Mouse (Mus musculus): Measurements from ENCODE around the gene Nudcd3. TPM values are rescaled to one million over a fixed set of nuclear protein-coding genes. Genes with fewer than 3 reads are reported as not detected.

Gene Nudcd3
- total RNA-seq (2018; cell fraction: chromatin; rRNA removed): 10 to 100 TPM; 19.3 to 84.8 (median 53.6) TPM
- total RNA-seq (2018; cell fraction: cytosol; rRNA removed): 10 to 100 TPM; 25.6 to 47.7 (median 34.1) TPM
- total RNA-seq (2018; cell fraction: nucleus; rRNA removed): 10 to 100 TPM; 25.3 to 73.9 (median 51.4) TPM
- polyA plus RNA-seq (2018): 26.1 to 35.2 TPM (median 27.7 TPM) in 3 replicates

GRCm38 (mm10) chr11:6200087-6200569, at the start of gene Nudcd3:
Gene Nudcd3 (minus strand): TSS chr11:6200415.
- Histone ChIP-seq H3K4me3 (ENCODE audit: inconsistent target) (peak within 1 kb of the TSS; percentile 92), H3K79me2 (ENCODE audit: inconsistent target) (peaks cover 48% of the 10 kb centered on the region), H3K27ac (peak within 1 kb of the TSS; percentile 95), H3K36me3 (ENCODE audit: inconsistent target) (no peaks in the 10 kb centered on the region)
- under 1% methylated on average over 39 of the region's 39 CpGs for WGBS (ENCODE audit: missing documents)

- Histone ChIP-seq H3K36me3 (ENCODE audit: inconsistent target) (no peaks in the 10 kb centered on the region), H3K4me3 (ENCODE audit: inconsistent target) (no peak overlapping the region), H3K27ac (no peak overlapping the region), H3K79me2 (ENCODE audit: inconsistent target) (no peaks in the 10 kb centered on the region)
- WGBS (ENCODE audit: missing documents): 76% methylated on average over 18 of the region's 19 CpGs
Observed at GRCm38 (mm10) chr11:6244707-6245106, 44.5 kb upstream of the Nudcd3 start.

DNA sequence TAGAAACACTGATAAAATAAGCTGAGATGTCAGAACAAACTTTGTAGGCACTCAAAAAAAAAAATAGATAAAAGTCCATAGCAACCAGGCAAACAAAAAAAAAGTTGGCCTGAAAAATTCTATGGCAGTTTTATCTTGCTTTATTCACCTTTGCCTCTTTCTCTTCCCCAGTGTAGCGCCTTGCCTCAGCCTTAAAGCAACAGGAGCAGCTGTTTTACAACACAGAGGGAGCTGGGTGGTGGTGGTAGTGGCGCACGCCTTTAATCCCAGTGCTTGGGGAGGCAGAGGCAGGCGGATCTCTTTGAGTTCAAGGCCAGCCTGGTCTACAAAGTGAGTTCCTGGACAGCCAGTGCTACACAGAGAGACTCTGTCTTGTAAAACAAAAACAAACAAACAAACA, 32.8 kb upstream of the Nudcd3 start:
- no peak overlapping the region for H3K27ac ChIP-seq
- 89% methylated on average over 4 of the region's 4 CpGs for WGBS (ENCODE audit: missing documents)

GRCm38 (mm10) chr11:6230012-6230411, 29.8 kb upstream of the Nudcd3 start, which contains the start of gene Npc1l1:
Gene Npc1l1 (minus strand): TSS chr11:6230143.
- no peak within 1 kb of the TSS for H3K27ac ChIP-seq
- no peaks in the 10 kb centered on the region for H3K79me2 ChIP-seq (ENCODE audit: inconsistent target)
- no peaks in the 10 kb centered on the region for H3K36me3 ChIP-seq (ENCODE audit: inconsistent target)
- no peak within 1 kb of the TSS for H3K4me3 ChIP-seq (ENCODE audit: inconsistent target)
- whole genome bisulfite sequencing (ENCODE audit: missing documents): 82% methylated on average over 7 of the region's 7 CpGs

More for the DNA sequence above, 32.8 kb upstream of the Nudcd3 start:
- H3K79me2 ChIP-seq (ENCODE audit: inconsistent target): no peaks in the 10 kb centered on the region
- H3K36me3 ChIP-seq (ENCODE audit: inconsistent target): no peaks in the 10 kb centered on the region
- no peak overlapping the region for H3K4me3 ChIP-seq (ENCODE audit: inconsistent target)

DNA sequence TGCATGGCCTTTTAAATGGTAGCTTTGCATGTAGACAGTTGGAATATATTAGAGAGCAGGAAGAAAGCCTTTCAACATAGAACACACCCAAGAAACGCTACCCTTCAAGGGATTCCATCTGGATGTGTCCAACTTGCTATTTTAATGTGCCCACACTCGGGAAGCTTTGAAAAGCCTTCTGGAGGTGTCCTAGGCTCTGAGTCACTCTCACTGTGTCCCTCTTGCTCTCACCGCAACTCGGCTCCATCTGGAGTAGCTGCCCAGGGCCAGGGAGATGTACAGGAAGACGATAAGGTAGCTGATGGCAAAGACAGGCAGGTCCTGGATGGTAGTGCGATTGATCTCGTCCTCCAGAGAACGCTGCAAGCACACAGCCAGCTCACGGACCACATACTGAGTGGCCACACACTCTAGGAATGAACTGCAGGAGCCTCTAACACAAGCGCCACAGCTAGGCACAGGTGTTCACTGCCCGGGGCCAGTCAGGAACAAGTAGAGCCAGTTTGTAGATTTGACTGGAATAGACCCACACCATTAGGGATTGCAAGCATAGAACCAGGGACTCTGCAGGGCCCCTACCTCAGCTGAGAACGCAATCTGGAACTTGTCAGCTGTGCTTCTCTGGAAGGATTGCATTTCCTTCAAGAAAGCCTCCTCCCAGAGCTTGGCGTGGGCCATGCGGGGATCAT, 24.5 kb upstream of the Nudcd3 start:
- Histone ChIP-seq H3K27ac (no peak overlapping the region), H3K79me2 (ENCODE audit: inconsistent target) (no peaks in the 10 kb centered on the region), H3K4me3 (ENCODE audit: inconsistent target) (no peak overlapping the region), H3K36me3 (ENCODE audit: inconsistent target) (no peaks in the 10 kb centered on the region)
- WGBS (ENCODE audit: missing documents): 88% methylated on average over 14 of the region's 14 CpGs

DNA sequence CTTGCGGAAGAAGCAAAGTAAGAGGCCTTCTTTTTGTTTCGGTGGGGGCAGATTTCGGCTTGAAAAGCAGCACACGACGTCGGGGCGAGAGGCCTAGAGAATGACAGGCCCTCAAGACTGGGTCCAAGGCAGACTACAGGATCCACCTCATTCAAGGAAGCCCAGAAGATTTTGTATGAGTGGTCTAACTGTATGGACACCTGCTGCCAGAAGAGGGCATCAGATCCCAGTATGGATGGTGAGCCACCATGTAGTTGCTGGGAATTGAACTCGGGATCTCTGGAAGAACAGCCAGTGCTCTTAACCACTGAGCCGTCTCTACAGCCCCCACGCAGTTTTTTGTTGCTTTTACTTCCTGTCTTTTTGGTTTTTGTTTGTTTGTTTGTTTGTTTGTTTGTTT, 22.0 kb upstream of the Nudcd3 start:
- Histone ChIP-seq H3K36me3 (ENCODE audit: inconsistent target) (no peaks in the 10 kb centered on the region), H3K27ac (no peak overlapping the region), H3K4me3 (ENCODE audit: inconsistent target) (no peak overlapping the region), H3K79me2 (ENCODE audit: inconsistent target) (no peaks in the 10 kb centered on the region)
- WGBS (ENCODE audit: missing documents): 96% methylated on average over 10 of the region's 10 CpGs

DNA sequence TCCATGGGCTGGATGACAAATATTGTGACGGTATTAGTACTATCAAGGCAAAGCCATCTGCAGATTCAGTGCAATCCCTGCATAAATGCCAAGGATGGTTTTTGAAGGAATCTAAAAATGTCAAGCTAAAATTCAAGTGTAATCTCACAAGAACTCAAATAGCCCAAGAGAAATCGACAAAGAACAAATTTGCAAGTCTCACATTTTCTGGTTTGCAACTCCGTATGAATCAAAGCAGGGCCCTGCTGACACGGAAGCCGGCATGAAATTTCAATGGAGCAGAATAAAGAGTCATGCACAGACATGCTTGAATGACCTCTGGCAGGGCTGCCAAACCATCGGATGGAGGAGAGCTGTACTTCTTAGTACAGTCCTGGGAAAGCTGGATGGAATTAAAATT, 19.8 kb upstream of the Nudcd3 start:
- H3K27ac ChIP-seq: no peak overlapping the region
- WGBS (ENCODE audit: missing documents): 92% methylated on average over 6 of the region's 6 CpGs
- H3K4me3 ChIP-seq (ENCODE audit: inconsistent target): no peak overlapping the region
- H3K79me2 ChIP-seq (ENCODE audit: inconsistent target): no peaks in the 10 kb centered on the region
- no peaks in the 10 kb centered on the region for H3K36me3 ChIP-seq (ENCODE audit: inconsistent target)

DNA sequence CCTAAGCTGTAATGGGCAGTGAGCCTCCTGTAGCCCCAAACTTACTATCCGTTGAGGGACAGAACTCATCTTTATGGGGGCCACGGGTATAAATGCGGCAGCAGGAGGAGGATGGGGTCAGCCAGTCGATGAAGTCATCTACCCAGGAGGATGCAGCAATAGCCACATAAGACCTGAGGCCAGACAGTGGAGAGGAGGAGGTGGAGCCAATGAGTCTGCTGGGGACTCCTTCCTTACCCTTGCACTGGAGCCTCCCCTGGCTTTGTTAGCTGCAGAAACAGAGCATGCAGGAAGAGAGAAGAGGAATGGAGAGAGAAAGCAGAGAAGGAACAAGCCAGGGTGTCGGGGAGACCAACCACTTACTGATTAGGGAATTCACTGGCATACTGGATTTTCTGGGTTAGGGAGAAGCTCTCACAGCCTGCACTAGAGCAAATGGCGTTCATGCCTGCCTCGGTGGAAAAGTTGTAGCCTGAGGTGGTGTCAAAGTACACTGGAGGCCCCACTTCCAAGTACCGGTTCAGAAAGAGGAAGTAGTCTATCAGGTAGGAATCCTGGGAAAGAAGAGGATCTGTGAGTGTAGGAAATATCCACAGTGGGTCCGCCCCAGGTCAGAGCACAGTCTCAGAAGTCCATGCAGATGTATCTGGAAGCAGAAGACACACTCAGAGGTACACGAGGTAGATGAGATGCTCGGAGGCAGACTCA, 18.1 kb upstream of the Nudcd3 start:
- Histone ChIP-seq H3K27ac (no peak overlapping the region), H3K36me3 (ENCODE audit: inconsistent target) (no peaks in the 10 kb centered on the region), H3K4me3 (ENCODE audit: inconsistent target) (no peak overlapping the region), H3K79me2 (ENCODE audit: inconsistent target) (no peaks in the 10 kb centered on the region)
- WGBS (ENCODE audit: missing documents): 69% methylated on average over 11 of the region's 11 CpGs

GRCm38 (mm10) chr11:6216834-6217233, 16.6 kb upstream of the Nudcd3 start:
- H3K36me3 ChIP-seq (ENCODE audit: inconsistent target): no peaks in the 10 kb centered on the region
- no peak overlapping the region for H3K27ac ChIP-seq
- H3K4me3 ChIP-seq (ENCODE audit: inconsistent target): no peak overlapping the region
- H3K79me2 ChIP-seq (ENCODE audit: inconsistent target): no peaks in the 10 kb centered on the region
- 80% methylated on average over 3 of the region's 3 CpGs for WGBS (ENCODE audit: missing documents)

DNA sequence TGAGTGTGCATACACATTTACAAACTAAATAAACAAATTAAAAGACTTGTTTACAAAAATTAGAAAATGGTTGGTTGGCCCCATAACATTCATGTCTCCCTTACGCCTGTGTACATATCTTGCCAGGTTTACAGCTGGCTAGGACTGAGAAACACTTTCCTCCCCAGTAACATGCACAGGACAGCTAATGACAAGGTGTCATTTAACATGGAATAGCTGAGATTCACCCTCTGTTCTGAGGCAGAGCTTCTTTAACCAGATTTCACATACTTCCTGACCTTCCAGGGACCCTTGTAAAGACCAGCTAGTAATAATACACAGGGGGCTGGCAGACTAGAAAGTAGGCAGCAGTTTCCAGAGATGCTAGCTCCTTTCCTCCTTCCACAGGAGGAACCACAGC, 7.9 kb upstream of the Nudcd3 start:
- Histone ChIP-seq H3K36me3 (ENCODE audit: inconsistent target) (no peaks in the 10 kb centered on the region), H3K27ac (no peak overlapping the region), H3K79me2 (ENCODE audit: inconsistent target) (no peaks in the 10 kb centered on the region), H3K4me3 (ENCODE audit: inconsistent target) (no peak overlapping the region)
- 86% methylated on average over 1 of the region's 1 CpGs for WGBS (ENCODE audit: missing documents)

GRCm38 (mm10) chr11:6207090-6207489, 6.9 kb upstream of the Nudcd3 start:
- Histone ChIP-seq H3K79me2 (ENCODE audit: inconsistent target) (no peaks in the 10 kb centered on the region), H3K27ac (no peak overlapping the region), H3K4me3 (ENCODE audit: inconsistent target) (no peak overlapping the region), H3K36me3 (ENCODE audit: inconsistent target) (no peaks in the 10 kb centered on the region)
- WGBS (ENCODE audit: missing documents): 90% methylated on average over 2 of the region's 2 CpGs

- whole genome bisulfite sequencing (ENCODE audit: missing documents): 33% methylated on average over 9 of the region's 9 CpGs
- no peaks in the 10 kb centered on the region for H3K36me3 ChIP-seq (ENCODE audit: inconsistent target)
- H3K27ac ChIP-seq: peak overlapping the region; percentile 95
- peaks cover 43% of the 10 kb centered on the region for H3K79me2 ChIP-seq (ENCODE audit: inconsistent target)
- H3K4me3 ChIP-seq (ENCODE audit: inconsistent target): peak overlapping the region; percentile 92
Observed at GRCm38 (mm10) chr11:6200570-6200969, 355 bp upstream of the Nudcd3 start.

DNA sequence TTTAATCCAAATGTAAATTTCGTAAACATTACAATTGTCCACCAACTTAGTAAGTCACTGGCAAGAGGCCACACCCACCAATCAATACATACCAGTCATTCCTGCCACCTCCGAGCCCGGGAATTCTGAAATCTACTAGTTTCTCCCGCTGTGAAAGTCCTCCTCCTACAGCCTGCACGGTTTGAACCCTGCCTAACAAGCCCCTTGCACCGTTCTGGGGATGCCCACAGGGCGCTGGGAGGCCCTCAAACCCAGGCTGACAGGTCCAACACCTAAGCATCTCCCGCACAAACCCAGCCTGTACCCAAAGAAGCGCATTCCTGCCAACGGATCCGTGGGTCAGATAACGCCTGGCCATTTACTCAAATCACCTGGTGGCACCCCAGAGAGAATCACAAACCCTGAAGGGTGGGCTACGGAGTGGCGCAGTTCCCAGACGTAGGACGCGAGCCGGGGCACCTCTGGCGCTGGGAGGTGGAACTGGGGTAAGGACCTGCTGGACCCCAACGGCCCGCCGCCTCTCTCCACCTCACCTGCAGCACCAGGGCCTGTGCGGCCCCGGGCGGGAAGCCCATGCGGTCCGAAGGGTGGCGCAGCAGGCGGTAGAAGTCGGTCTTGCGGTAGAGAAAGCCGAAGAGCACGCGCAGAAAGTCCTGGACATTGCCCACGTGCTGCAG, 667 bp downstream of the Nudcd3 start, which contains the start of gene A730071L15Rik:
A730071L15Rik (plus strand) TSS at position 620 of the 677 bp plus-strand sequence.
- peak within 1 kb of the TSS; percentile 92 for H3K4me3 ChIP-seq (ENCODE audit: inconsistent target)
- WGBS (ENCODE audit: missing documents): 1% methylated on average over 35 of the region's 35 CpGs
- H3K36me3 ChIP-seq (ENCODE audit: inconsistent target): no peaks in the 10 kb centered on the region
- H3K27ac ChIP-seq: peak within 1 kb of the TSS; percentile 95
- peaks cover 54% of the 10 kb centered on the region for H3K79me2 ChIP-seq (ENCODE audit: inconsistent target)

GRCm38 (mm10) chr11:6198449-6198848, 1.8 kb downstream of the Nudcd3 start:
- H3K4me3 ChIP-seq (ENCODE audit: inconsistent target): peak overlapping the region; percentile 92; the same call in 1 of the 2 replicates
- H3K27ac ChIP-seq: no peak overlapping the region
- no peaks in the 10 kb centered on the region for H3K36me3 ChIP-seq (ENCODE audit: inconsistent target)
- WGBS (ENCODE audit: missing documents): 74% methylated on average over 4 of the region's 4 CpGs
- H3K79me2 ChIP-seq (ENCODE audit: inconsistent target): peaks cover 65% of the 10 kb centered on the region

Measured in macrophage (primary cell).